20 mouse cellular contexts compared by ENCODE assay signal in genomic region chr1:73528623-73529022, GRCm38 (mm10).
DNase-seq lines count a peak whose midpoint lies in the region; TF ChIP-seq lines count a peak whose summit lies in the region.
"Had no signal": no experiment of that assay in that cellular context is flagged by ENCODE, and none has a peak within 500 bp of the region (broad histone marks: within the 10 kb centered on the region; RNA-seq: fewer than 3 reads in every experiment).

No protein-coding gene starts in this region.

- TF ChIP-seq POLR2A in liver, adult 2 months (IDR thresholded peaks at IDR 0.05; ENCODE audit: extremely low read depth, insufficient read depth, low read length), result no peak
- no peak for TF ChIP-seq POLR2A in cerebellum, adult 2 months (IDR thresholded peaks at IDR 0.05; ENCODE audit: borderline replicate concordance, insufficient read depth, low read length)

- no peaks in the 10 kb centered on the region for H3K79me2 ChIP-seq in liver, adult 2 months (ENCODE audit: control insufficient read depth, insufficient read depth, low read length)

- H3K4me1 ChIP-seq in liver, adult 2 months (ENCODE audit: control insufficient read depth, insufficient read depth, low read length), result peaks cover 2% of the 10 kb centered on the region; the same call in 1 of the 2 replicates
- peaks cover 20% of the 10 kb centered on the region for H3K4me1 ChIP-seq in cerebellum, adult 2 months (ENCODE audit: control insufficient read depth, insufficient read depth, low read length)
- H3K4me1 ChIP-seq: heart, embryonic 12.5 days; megakaryocyte, embryonic 14.5 days had no signal

- H3K27ac ChIP-seq in liver, adult 2 months (replicated peaks; ENCODE audit: insufficient read depth, low read depth, low read length), result no peak overlapping the region
- H3K27ac ChIP-seq in cerebellum, adult 2 months (ENCODE audit: insufficient read depth, low read length), result no peak overlapping the region
- H3K27ac ChIP-seq: gastrocnemius, adult 2 months; hindbrain, embryonic 12.5 days had no signal

- H3K9ac ChIP-seq in liver, adult 2 months (ENCODE audit: low read depth, low read length), result no peak overlapping the region
- H3K9ac ChIP-seq: heart, embryonic 12.5 days; hindbrain, embryonic 12.5 days; lung, embryonic 14.5 days had no signal

- no peaks in the 10 kb centered on the region for H3K36me3 ChIP-seq in liver, adult 2 months (ENCODE audit: control insufficient read depth, insufficient read depth, low read length)
- H3K36me3 ChIP-seq: heart, embryonic 12.5 days; hindbrain, embryonic 12.5 days had no signal

- peak; percentile 91 for DNase-seq in liver, adult 2 months (ENCODE audit: extremely low read depth, low read depth, low spot score)
- DNase-seq in liver (no peak), adipocyte (ENCODE audit: low spot score) (no peak)
- peak; percentile 76 to 90 for DNase-seq in cerebellum, adult 2 months
- DNase-seq in cerebellum, postnatal 25 days, result peak; percentile 70 to 82
- peak; percentile 62 for DNase-seq in lung, postnatal 36 days
- DNase-seq in urinary bladder, adult 18-20 months (ENCODE audit: low spot score in 2 of 2), result no peak
- DNase-seq: adrenal gland, adult 8-10 months; embryo, embryonic 11 days; gastrocnemius, adult 2 months; heart, postnatal 14 days; kidney, adult 18-20 months; kidney, postnatal 25 days; left cerebral cortex, postnatal 4 days; lung, embryonic 14.5 days; midbrain, embryonic 14.5 days had no signal

- 29% methylated on average over 1 of the region's 1 CpGs for WGBS in liver, adult 2 months
- 11% methylated on average over 1 of the region's 1 CpGs for WGBS in cerebellum, adult 2 months

- no peak overlapping the region for H3K4me3 ChIP-seq in liver, adult 2 months (ENCODE audit: insufficient read depth, low read depth, low read length)
- H3K4me3 ChIP-seq in cerebellum, adult 2 months (replicated peaks; ENCODE audit: insufficient read depth, low read depth, low read length), result no peak overlapping the region
- H3K4me3 ChIP-seq: gastrocnemius, adult 2 months; heart, embryonic 12.5 days; hindbrain, embryonic 12.5 days; megakaryocyte, embryonic 14.5 days; myocyte had no signal

- no peaks in the 10 kb centered on the region for H3K27me3 ChIP-seq in liver, adult 2 months (ENCODE audit: control insufficient read depth, insufficient read depth, low read length)
- no peaks in the 10 kb centered on the region for H3K27me3 ChIP-seq in cerebellum, adult 2 months (ENCODE audit: control insufficient read depth, insufficient read depth, low read length)
- H3K27me3 ChIP-seq: heart, embryonic 12.5 days; hindbrain, embryonic 12.5 days; megakaryocyte, embryonic 14.5 days had no signal

- TF ChIP-seq CTCF in liver, adult 2 months (IDR thresholded peaks at IDR 0.05; ENCODE audit: low read depth, low read length), result no peak
- TF ChIP-seq CTCF in cerebellum, adult 2 months (IDR thresholded peaks at IDR 0.05; ENCODE audit: borderline replicate concordance, insufficient read depth, low read depth, low read length), result no peak

Comparison
In these comparisons a context has a peak if more than half of its experiments do, and no peak if none do; other contexts are left out.
1. DNase-seq: peak in liver, adult 2 months (single experiment), cerebellum, adult 2 months (2 of 2), cerebellum, postnatal 25 days (2 of 2) and lung, postnatal 36 days (single experiment); none in liver (single experiment), urinary bladder, adult 18-20 months (0 of 2) and adipocyte (single experiment).